Mouse (Mus musculus): ENCODE results near the gene Hrasls5. TPM values are rescaled to one million over a fixed set of nuclear protein-coding genes. Genes with fewer than 3 reads are reported as not detected.
A peak's percentile ranks its signal among the peaks of the same experiment; 100 is the strongest.

Gene Hrasls5
- not detected for total RNA-seq (2021)
- long read RNA-seq, result 0 reads

DNA sequence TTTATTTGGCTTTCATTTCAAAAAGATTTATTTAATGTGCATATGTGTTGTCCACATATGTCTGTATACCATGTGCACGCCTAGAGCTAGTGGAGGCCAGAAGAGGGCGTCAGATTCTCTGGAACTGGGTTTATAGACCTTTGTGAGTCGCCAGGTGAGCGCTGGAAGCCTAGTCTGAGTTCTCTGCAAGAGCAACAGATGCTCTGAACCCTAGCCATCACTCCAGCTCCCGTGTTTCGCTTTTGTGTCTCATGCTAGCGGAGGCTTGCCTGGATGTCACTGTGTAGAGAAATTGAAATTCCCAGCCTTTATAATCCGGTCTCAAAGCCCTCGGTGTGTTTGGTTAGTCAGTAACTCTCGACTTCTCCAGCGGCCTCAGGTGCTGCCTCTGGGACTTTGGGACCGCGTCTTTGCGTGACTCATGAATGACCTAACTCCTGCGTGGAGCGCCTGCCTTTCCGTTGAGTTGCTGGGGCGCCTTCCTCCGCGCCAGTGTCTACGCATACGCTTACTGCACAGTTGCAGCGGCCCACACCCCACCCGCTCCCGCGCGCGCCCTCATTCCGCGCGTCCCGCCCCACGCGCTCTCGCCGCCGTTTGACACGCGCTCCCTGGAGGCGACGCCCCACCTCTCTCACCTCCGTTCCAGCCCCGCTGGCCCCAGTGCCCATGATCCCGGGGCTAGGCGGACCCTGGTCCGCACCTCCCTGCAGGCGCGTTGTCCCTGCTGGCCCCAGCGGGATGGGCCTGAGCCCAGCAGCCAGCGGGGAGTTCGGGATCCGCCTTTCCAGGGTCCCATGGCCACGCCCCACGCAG lies at the start of gene Hrasls5:
Gene Hrasls5 (plus strand): TSS at position 600 of the 816 bp plus-strand sequence.
- peak; percentile 46 to 66 for DNase-seq (ENCODE audit: low spot score in 2 of 2)

DNA sequence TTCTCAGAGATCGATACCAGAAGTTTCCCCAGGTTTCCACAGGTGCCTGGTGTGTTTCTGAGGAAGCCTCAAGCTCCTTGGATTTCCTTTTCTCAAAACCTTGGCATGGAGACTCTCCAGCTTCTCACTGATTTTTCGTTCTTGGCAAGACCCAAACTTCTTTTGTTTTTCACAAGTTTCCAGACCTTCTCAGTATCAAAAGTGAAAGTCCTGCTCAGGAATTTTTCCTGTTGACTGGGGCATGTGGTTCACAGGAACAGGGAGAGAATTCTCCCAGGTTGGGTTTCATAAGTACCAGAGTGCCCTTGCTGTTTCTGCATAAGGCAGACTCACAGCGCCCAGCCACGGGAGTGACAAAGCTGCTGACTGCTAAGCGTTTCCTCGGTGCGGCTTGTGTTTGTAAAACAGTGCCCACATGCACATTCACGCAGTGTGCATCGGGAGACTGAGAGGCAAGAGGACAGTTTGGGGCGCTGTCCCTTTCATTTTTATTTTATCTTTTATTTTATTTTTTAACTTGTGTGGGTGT lies 49.7 kb upstream of the Hrasls5 start:
- DNase-seq (ENCODE audit: low spot score in 2 of 2), result no peak

DNA sequence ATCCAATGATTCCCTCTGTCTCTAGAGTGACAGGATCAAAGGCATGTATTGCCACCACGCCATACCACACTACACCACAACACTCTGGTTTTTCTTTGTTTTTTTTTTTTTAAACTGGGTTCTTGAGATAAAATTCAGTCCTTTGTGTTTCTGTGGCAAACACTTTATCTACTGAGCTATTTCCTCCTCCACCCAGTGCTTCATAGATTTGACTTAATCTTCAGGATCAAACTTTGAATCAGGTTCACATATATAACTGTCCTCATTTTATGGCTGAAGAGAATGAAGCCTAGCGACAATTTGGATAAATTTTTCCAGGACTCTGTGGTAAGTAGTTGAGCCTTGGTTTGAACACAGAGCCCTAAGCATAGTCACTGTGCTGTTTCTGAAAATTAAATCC lies 48.7 kb upstream of the Hrasls5 start:
- no peak for DNase-seq (ENCODE audit: low spot score in 2 of 2)

DNA sequence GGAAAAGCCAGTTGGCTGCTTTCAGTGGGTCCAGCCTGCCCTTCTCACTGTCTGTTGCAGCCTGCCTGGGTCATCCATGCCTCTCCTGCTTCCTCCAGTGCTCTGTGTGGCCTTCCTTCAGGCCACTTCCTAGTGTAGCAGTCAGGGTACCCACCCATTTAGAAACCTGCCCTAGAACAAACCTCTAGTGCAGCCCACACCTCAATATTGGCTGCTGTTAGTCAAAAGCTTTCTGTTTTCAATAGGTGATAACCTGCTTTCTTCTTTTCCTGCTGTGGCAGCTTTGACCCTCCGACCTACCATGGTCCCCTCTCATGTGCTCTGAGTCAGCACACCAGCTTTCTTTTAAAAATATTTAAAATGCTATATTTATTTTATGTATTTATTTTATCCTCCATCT lies 47.9 kb upstream of the Hrasls5 start:
- no peak for DNase-seq (ENCODE audit: low spot score in 2 of 2)

DNA sequence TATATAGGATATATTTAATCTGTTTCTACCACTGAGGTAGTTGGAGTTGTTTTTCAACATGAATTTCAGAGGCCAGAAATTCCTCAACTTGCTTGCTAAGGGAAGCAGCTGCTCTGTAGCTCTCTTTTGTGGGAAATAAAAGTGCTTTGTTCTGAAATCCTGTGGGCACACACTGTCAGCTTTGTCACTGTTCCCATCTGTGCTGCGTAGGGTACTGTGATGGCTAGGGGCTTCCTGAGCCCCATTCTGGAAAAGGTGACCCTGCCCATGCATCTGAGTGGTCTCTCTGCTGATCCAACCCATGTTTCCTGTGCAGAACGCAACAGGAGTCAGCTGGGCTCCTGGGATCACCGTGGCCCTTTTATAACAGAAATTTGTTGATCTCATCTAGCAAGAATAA lies 45.5 kb upstream of the Hrasls5 start:
- peak; percentile 55 to 89 for DNase-seq (ENCODE audit: low spot score in 2 of 2)

DNA sequence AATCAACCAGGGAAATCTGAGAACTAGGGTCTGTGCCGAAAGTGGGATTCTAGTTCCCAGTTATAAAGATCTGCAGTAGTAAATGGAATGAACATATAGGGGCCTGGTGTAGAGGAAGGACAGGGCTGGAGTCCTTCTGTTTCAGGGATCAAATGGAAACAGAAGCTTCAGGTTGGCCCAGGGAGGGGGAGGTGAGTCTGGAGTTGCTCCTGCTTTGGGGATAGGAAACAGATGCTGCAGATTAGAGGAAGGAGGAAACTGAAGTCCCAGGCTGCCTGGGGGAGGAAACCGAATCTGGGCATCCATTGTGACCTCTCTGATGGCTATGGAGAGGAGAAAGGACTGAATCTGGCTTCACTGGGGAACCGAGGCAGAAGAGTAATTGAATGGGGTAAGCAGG lies 44.0 kb upstream of the Hrasls5 start:
- DNase-seq (ENCODE audit: low spot score in 2 of 2), result no peak

DNA sequence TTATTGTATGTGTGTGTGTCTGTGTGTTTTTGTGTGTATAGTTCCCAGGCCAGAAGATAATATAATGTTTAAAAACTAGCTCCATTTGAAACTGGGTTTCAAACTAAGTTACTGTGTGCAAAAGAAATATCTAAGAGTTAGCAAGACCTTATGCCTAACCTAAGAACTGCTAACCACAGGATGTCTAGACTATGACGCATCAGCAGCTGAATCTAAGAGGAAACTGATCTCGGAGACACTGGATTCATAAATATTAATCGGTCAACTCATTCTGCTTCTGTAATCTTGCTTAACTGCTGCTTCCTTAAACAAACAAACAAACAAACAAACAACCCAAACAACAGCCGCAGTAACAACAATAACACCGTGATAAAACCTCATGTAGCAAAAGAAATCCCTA lies 42.7 kb upstream of the Hrasls5 start:
- no peak for DNase-seq (ENCODE audit: low spot score in 2 of 2)

DNA sequence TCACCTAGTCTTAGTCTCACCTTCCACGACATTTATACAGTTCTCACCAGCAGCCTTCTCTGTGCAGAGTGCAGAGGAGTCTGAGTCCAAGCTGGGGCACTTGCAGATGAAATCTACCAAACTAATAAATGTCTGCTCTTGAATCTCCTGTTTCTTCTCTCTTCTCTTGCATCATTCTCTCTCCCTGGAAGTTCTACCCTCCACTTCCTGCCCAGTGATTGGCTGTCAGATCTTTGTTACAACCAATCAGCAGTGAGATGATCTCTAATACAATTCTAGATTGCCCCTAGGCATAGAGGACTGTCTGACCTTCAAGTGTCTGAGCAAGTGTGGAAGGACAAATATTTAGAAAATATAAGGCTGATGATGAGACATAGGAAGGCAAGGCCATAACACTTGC lies 36.2 kb upstream of the Hrasls5 start:
- no peak for DNase-seq (ENCODE audit: low spot score in 2 of 2)

DNA sequence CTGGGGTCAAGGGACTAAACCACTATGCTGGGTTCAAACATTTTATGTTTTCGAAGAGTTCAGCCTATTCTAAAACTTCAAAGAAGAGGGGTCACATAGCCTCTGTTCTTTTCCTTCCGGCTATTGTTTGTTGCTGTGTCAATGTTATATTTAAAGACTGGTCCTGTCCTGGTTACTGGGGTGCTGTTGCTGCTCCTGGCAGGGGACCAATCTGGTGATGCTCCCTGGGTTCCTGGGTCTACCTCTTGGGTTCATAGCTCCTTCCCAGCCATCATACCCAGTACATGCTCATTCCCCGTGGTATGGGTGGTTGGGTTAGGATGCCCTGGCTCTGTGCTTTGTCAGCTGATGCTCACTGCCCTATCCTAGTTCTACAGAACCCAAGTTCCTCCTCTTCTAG lies 34.6 kb upstream of the Hrasls5 start:
- no peak for DNase-seq (ENCODE audit: low spot score in 2 of 2)

DNA sequence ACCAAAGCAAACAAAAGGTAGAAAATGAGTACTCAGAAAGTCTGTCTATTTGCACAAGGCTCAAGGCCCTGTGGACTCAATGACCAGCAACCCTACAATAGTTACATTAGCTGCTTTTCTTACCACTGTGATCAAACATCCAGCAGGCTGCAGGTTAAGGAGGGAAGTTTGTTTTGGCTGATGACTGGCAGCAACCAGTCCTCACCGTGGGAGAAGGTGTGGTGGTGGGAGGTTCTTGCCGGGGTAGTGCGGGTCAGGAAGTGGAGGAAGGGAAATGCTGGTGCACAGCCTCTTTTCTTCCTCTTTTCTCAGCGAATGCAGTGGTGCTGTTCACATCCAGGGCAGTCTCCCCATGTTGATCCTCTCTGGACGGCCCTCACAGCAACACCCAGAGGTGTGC lies 31.3 kb upstream of the Hrasls5 start:
- DNase-seq (ENCODE audit: low spot score in 2 of 2), result no peak

DNA sequence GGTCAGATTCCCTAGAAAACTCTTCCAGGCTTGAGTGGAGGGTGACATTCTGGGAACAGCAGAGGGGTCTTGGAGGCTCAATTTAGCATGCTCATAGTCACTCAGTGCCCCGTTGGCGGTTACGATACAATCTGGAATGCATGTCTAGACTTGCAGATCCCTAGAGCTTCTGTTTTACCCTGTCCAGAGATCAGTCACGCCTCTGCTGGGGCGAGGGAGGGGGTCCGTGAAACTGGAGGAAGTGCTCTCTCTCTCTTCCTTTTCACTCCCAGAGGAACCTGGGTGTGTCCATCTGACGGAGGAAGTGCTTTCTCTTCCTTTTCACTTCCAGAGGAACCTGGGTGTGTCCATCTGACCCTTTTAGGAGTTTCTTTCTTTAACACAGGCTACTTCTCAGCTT lies 29.2 kb upstream of the Hrasls5 start:
- DNase-seq (ENCODE audit: low spot score in 2 of 2), result no peak

DNA sequence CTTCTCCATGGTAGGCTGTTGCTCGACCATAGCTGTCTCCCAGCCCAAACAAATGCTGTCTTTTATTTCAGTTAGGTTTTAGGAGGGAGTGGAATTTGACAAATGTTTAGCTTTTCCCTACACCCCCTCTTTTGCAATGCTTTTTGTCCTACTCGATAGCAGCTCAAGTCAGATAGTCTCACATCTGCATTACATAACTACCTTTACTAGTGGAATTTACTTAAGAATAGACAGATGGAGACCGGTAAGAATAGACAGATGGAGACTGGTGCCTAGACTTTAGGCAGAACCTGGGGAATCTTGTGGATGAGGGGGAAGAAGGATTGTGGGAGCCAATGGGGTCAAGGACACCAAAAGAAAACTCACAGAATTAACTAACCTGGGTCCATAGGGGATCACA lies 28.7 kb upstream of the Hrasls5 start:
- no peak for DNase-seq (ENCODE audit: low spot score in 2 of 2)

DNA sequence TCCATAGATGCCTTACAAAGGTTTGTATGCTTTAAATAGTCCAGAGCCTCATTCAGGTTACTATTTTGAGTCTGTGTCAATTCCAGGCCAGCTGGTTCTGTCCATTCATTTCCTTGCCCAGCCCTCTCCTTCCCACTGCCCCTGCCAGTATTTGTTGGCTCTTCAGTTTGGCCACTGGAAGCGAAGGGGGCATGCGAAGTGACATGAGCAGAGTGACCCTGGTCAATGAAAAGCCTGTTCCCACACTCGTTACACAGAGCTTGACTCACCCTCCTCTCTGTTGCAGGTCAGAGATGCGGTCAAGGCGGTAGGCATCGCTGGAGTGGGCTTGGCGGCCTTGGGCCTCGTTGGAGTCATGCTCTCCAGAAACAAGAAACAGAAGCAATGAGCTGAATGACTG lies 27.1 kb upstream of the Hrasls5 start:
- DNase-seq (ENCODE audit: low spot score in 2 of 2), result no peak

DNA sequence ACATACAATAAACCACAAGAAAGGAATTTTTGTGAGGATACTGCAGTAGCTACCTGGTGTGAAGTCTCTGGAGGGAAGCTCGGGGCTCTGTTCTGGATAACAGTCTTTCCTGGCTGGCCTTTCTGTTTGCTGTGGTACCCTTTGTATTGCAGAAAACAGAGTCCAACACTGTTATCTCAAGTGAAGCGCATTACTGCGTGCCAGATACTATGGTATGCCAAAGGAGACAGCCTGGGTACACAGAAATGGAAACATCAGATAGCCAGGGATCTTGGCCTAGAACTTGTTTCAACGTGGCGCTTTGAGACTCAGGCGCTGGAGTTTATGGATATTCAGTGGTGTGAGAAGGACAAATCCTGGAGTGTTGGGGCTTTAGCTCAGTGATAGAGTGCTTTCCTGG lies 26.6 kb upstream of the Hrasls5 start:
- DNase-seq (ENCODE audit: low spot score in 2 of 2), result no peak

DNA sequence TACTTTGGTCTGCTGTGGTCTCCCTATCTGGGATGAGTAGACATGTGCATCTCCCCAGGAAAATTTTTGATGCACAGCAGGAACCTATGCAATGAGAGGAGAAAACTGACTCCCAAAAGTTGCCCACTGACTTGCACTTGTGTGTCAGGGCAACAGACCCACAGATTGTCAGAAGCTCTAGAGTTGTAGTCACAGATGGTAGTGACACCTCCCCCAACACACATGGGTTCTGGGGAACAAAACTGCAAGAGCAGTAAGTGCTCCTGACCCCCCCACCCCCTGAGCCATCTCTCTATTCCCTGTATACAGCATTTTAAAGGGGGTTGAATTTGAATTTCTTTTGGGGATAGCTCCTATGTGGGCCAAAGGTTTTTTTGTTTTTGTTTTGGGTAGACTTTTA lies 21.5 kb upstream of the Hrasls5 start:
- DNase-seq (ENCODE audit: low spot score in 2 of 2), result peak in 1 of 2 experiments; percentile 71

DNA sequence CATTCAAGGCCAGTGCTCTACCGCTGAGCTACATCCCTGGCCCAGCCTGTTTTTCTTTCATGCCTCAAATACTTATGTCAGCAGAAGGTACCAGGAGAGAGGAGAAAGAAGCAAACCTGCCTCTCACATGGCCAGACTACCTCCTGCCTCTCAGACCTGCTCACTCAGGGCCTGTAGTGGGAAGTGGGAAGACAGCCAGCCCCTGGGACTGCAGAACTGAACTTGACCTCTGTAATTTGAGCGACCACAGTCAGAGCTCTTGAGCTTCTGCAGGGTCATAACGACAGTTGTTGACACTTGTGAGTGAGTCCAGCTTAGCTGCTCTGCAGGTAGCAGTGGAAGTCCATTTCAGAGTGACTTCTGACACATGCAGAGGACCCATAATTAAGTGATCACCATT lies 20.3 kb upstream of the Hrasls5 start:
- no peak for DNase-seq (ENCODE audit: low spot score in 2 of 2)

DNA sequence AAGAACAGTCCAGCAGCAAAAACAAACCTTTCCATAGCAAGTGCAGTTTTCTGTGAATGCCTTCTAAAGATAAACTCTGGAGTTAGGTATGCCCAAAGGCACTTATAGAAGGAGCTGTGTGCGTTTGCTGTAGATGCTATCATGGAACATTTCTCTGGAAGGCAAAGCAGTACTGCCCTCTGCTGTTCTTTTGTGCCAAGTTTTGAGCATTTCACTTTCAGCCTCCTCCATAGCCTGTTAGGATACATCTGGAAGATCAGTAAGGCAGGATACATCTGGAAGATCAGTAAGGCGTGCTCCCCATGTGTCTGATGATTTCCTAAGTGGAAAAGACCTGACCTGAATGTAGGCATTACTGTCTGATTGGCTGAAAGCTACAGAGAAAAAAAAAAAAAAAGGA lies 16.8 kb upstream of the Hrasls5 start:
- DNase-seq (ENCODE audit: low spot score in 2 of 2), result peak; percentile 39 to 81

DNA sequence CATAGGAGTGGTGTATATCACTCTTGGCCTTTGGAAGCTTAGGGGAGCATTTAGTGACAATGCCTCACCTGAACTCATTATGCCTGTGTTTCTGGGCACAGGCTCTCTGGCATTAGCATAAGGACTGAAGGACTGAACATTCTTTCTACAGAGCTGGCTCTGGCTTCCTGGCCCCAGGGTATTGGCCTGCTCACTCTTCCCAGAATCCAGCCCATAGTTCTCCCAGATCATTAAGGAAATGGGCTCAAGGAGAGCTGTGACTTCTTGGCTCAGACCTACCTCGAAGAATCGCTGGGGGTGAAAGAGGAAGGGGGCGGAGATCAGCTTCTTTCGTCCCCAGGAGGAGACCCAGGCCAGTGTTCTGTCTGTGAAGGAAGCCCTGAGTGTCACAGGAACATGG lies 13.9 kb upstream of the Hrasls5 start:
- DNase-seq (ENCODE audit: low spot score in 2 of 2), result no peak

DNA sequence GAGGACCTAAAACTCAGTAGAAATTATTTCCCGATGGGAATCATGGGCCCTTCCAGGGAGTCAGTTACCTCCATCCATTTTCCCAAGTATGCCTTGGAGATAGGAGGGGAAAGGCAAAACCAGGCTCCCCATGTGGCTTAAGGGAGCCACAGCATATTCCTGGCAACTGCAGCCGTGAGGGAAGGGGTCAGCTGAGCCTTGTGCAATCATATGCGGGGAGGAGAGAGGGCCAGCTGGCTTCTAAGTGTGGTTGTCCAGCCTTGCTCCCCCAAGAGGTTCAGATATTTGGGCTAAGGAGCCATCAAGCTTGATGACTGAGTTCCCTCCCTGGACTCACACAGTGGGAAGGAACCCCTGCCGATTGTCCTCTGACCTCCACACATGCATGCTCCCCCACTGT lies 10.8 kb upstream of the Hrasls5 start:
- no peak for DNase-seq (ENCODE audit: low spot score in 2 of 2)

DNA sequence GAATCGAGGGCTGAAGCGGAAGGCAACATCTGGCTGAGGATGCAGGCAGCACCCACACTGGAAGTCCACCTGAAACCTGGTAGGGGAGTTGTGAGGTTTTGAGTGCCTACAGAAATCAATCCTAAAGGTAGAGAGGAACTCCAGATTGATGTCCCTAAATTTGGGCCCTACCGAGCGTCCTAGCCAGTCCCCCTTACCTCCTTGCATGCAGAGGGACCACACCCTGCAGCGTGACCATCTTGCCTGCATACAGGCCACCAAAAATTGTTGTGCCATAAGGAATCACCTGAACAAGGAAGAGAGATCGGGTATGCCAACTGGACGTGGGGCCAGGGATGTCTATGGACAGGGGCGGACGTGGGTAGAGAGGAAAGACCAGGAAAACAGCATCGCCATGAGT lies 8.2 kb upstream of the Hrasls5 start:
- DNase-seq (ENCODE audit: low spot score in 2 of 2), result no peak

DNA sequence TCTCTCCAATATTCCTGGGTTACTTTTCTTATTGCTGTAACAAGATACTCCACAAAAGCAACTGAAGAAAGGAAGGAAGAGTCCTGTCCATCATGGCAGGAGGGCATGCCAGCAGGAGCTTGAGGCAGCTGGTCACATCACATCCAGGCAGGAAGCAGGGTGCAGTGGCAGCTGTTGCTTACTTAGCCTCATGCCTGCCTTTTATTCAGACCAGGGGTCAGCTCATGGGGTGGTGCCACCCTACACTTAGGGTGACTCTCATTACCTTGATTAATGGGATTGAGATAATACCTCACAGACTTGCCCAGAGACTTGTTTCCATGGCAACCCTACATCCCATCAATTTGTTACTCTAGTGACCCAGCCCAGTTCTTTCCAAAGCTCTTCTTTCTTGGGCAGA lies 7.3 kb upstream of the Hrasls5 start:
- no peak for DNase-seq (ENCODE audit: low spot score in 2 of 2)

DNA sequence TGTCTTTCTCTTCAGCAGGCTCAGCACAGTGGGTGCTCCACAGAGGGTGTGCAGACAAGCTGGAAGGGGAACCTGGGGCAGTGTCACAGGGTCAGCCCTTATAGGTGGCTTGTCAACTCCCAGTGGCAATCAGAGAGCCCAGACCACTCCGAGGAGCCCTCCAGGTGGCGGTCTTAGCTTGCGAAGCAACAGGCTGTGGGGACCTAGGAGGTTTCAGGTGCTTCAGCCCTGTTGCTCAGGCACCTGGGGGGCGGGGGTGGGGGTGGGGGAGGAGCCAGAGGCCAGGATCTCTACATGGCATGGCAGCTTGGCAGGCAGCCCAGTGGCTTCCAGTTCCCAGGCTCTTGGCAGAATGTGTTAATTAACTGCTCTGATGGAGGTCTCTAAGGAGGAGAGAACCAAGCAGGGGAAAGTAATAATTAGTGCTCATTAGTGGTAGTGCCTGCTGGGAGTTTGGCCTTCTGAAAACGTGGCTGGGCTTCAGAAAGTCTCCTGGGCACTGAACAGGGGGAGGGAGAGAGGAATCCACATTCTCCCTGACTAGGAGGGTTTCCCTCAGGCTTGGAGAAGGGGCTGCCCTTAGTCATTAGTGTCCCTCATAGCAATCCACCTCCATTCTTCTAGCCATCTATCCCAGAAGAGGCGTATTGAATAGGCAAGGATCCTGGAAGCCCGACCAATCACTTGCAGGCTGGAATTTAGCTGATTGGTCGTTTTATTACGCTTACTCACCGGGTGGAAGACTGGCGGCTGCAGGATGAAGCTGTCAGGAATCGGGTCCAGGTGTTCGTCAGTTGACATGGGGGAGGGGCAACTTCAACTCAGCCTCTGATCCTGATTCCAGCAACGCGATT lies 6.2 kb upstream of the Hrasls5 start:
- peak in 1 of 2 experiments; percentile 65 for DNase-seq (ENCODE audit: low spot score in 2 of 2)
